Mouse (Mus musculus) myocyte (in vitro differentiated cells): Measurements from ENCODE around the gene Dlg2.

Experiments used
- CEBPB ChIP-seq: IDR thresholded peaks from 2 replicates; pipeline ENCODE4 v1.6.1; 2011; ENCODE audit warnings: mild to moderate bottlenecking, moderate library complexity; ENCODE audit not compliant: poor library complexity, insufficient read depth, severe bottlenecking
- E2F4 ChIP-seq: IDR thresholded peaks from one replicate; pipeline ENCODE4 v1.6.1; 2011; ENCODE audit warnings: mild to moderate bottlenecking, control low read depth, moderate library complexity; ENCODE audit not compliant: insufficient read depth
- MAX ChIP-seq: IDR thresholded peaks from one replicate; pipeline ENCODE4 v1.6.1; 2011; ENCODE audit warnings: low read depth, mild to moderate bottlenecking, control low read depth
- MYOG ChIP-seq, 3 experiments: IDR thresholded peaks; one replicate each; pipeline ENCODE4 v1.6.1; 2011; ENCODE audit warnings: control low read depth in 2 of 3, low read depth in 2 of 3, mild to moderate bottlenecking in 2 of 3; ENCODE audit not compliant: insufficient read length in 2 of 3, control insufficient read depth in 1 of 3, insufficient read depth in 1 of 3
- POLR2A ChIP-seq: IDR thresholded peaks from one replicate; pipeline ENCODE4 v1.6.1; 2011; ENCODE audit warnings: low read depth, mild to moderate bottlenecking, control low read depth, moderate library complexity; ENCODE audit not compliant: insufficient read length
- POLR2AphosphoS2 ChIP-seq: IDR thresholded peaks from one replicate; pipeline ENCODE4 v1.6.1; 2011; ENCODE audit warnings: low read depth, control low read depth; ENCODE audit not compliant: insufficient read length
- TCF12 ChIP-seq: IDR thresholded peaks from one replicate; pipeline ENCODE4 v1.6.1; 2011; ENCODE audit warnings: mild to moderate bottlenecking, control low read depth; ENCODE audit not compliant: poor library complexity, insufficient read depth, severe bottlenecking
- USF1 ChIP-seq: IDR thresholded peaks from one replicate; pipeline ENCODE4 v1.6.1; 2011; ENCODE audit warnings: low read depth, mild to moderate bottlenecking, control low read depth, moderate library complexity

DNA sequence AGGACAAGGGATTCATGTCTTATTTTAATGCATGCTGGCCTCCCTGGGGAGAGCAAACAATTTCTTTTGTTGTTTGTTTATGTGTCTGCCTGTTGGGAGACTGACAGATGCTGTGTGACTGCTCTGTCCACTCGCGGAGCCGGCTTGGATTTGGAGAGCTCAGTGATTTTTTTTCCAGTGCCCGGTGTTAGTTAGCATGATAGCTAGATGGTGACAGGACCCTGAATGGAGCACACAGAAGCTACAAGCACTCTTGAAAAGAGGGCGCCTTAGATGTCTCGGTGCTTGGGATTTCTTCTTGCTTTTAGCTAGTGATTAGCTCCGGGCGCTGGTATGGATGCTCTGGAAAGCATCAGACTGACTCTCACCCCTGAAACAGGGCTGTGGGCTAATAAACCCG is 786.5 kb downstream of the Dlg2 start:
- no peak for TF ChIP-seq E2F4
- TF ChIP-seq POLR2AphosphoS2: no peak
- TF ChIP-seq POLR2A: no peak
- TF ChIP-seq USF1: no peak
- TF ChIP-seq CEBPB: no peak
- no peak for TF ChIP-seq MAX
- no peak for TF ChIP-seq TCF12
- no peak for TF ChIP-seq MYOG (IDR thresholded peaks at IDR 0.05; ENCODE audit: control insufficient read depth in 1 of 3, insufficient read depth in 1 of 3, insufficient read length in 2 of 3, low read depth in 2 of 3)
